Mouse (Mus musculus): Measurements from ENCODE around the gene Fam118b. TPM values are rescaled to one million over a fixed set of nuclear protein-coding genes. Genes with fewer than 3 reads are reported as not detected.

The Fam118b gene
- total and polyA plus RNA-seq, 3 experiments = 23.4 to 30.9 TPM; not detected in 1

- H3K36me3 ChIP-seq (ENCODE audit: control insufficient read depth in 1 of 2, insufficient read depth in 2 of 2, low read length in 2 of 2) = peaks cover 8 to 12% of the 10 kb centered on the region in 2 experiments
- DNase-seq (ENCODE audit: low read depth, low spot score) = peak; percentile 99
- H3K27me3 ChIP-seq (ENCODE audit: control insufficient read depth in 1 of 2, insufficient read depth in 2 of 2, low read length in 2 of 2) = no peaks in the 10 kb centered on the region
- peak within 1 kb of the TSS; percentile 87 to 98 for H3K4me3 ChIP-seq (ENCODE audit: control insufficient read depth in 1 of 2, insufficient read depth in 1 of 2, low read depth in 2 of 2, low read length in 2 of 2)
- no peaks in the 10 kb centered on the region for H3K9me3 ChIP-seq (replicated peaks; ENCODE audit: insufficient read depth, low read length)
- H3K79me2 ChIP-seq (ENCODE audit: control insufficient read depth, insufficient read depth, low read length, poor library complexity) = peaks cover 20% of the 10 kb centered on the region
- H3K4me1 ChIP-seq (ENCODE audit: control insufficient read depth in 1 of 2, insufficient read depth in 2 of 2, low read length in 2 of 2) = peaks cover 0 to 14% of the 10 kb centered on the region in 2 experiments; a peak in 2 of 4 replicates
- H3K9ac ChIP-seq (ENCODE audit: control insufficient read depth, low read depth, low read length, poor library complexity, severe bottlenecking) = peak within 1 kb of the TSS; percentile 99
- peak within 1 kb of the TSS; percentile 90 for H3K27ac ChIP-seq (ENCODE audit: control insufficient read depth, low read depth, low read length)
- TF ChIP-seq ZNF384 (IDR thresholded peaks at IDR 0.05; ENCODE audit: low read depth, low read length) (no peak), USF1 (IDR thresholded peaks at IDR 0.05; ENCODE audit: low read depth, low read length) (no peak), NELFE (IDR thresholded peaks at IDR 0.05; ENCODE audit: low read depth, low read length) (peak; percentile 96), SMC3 (IDR thresholded peaks at IDR 0.05; ENCODE audit: low read depth, low read length) (no peak), ZC3H11A (IDR thresholded peaks at IDR 0.05; ENCODE audit: low read depth, low read length) (no peak), ELF1 (IDR thresholded peaks at IDR 0.05; ENCODE audit: low read depth, low read length) (peak; percentile 89), RCOR1 (IDR thresholded peaks at IDR 0.05; ENCODE audit: low read depth, low read length) (no peak), E2F4 (IDR thresholded peaks at IDR 0.05; ENCODE audit: borderline replicate concordance, low read depth, low read length) (peak; percentile 70; the same call in 1 of the 2 replicates), NRF1 (IDR thresholded peaks at IDR 0.05; ENCODE audit: insufficient read depth, low read depth, low read length, poor library complexity, severe bottlenecking) (no peak), POLR2AphosphoS5 (IDR thresholded peaks at IDR 0.05; ENCODE audit: borderline replicate concordance, low read depth, low read length) (no peak), BHLHE40 (IDR thresholded peaks at IDR 0.05; ENCODE audit: borderline replicate concordance, low read depth, low read length) (no peak), TBP (IDR thresholded peaks at IDR 0.05; ENCODE audit: low read depth, low read length) (peak; percentile 75; the same call in 1 of the 2 replicates), CHD2 (IDR thresholded peaks at IDR 0.05; ENCODE audit: low read length) (peak; percentile 78), MAFK (IDR thresholded peaks at IDR 0.05; ENCODE audit: borderline replicate concordance, low read depth, low read length) (no peak), MAX (IDR thresholded peaks at IDR 0.05; ENCODE audit: low read length) (no peak), MYB (IDR thresholded peaks at IDR 0.05; ENCODE audit: low read depth, low read length) (no peak), GATA1 (IDR thresholded peaks at IDR 0.05; ENCODE audit: low read depth, low read length) (no peak), ETS1 (IDR thresholded peaks at IDR 0.05; ENCODE audit: low read depth, low read length) (0 out of 2 replicates have a peak, but pooled peaks have one; percentile 39), USF2 (IDR thresholded peaks at IDR 0.05; ENCODE audit: borderline replicate concordance in 1 of 2, insufficient read depth in 1 of 2, low read depth in 1 of 2, low read length in 2 of 2) (no peak), GABPA (IDR thresholded peaks at IDR 0.05; ENCODE audit: low read depth, low read length) (no peak), TCF12 (IDR thresholded peaks at IDR 0.05; ENCODE audit: low read depth, low read length) (peak; percentile 44), CHD1 (IDR thresholded peaks at IDR 0.05; ENCODE audit: low read depth, low read length) (no peak), ZMIZ1 (IDR thresholded peaks at IDR 0.05; ENCODE audit: low read depth, low read length) (peak; percentile 73; the same call in 1 of the 2 replicates), MXI1 (IDR thresholded peaks at IDR 0.05; ENCODE audit: low read depth, low read length) (peak; percentile 53; the same call in 1 of the 2 replicates), TAL1 (IDR thresholded peaks at IDR 0.05; ENCODE audit: low read length) (no peak), SIN3A (IDR thresholded peaks at IDR 0.05; ENCODE audit: low read length) (peak; percentile 92; the same call in 1 of the 2 replicates), ZKSCAN1 (IDR thresholded peaks at IDR 0.05; ENCODE audit: low read depth, low read length) (no peak), MAZ (IDR thresholded peaks at IDR 0.05; ENCODE audit: low read depth, low read length) (peak; percentile 99), HCFC1 (IDR thresholded peaks at IDR 0.05; ENCODE audit: low read depth, low read length) (peak; percentile 93), MEF2A (IDR thresholded peaks at IDR 0.05; ENCODE audit: extremely low read depth, insufficient replicate concordance, low read depth, low read length, poor library complexity, severe bottlenecking) (no peak), UBTF (IDR thresholded peaks at IDR 0.05; ENCODE audit: borderline replicate concordance, insufficient read depth, low read depth, low read length) (no peak; the same call in 1 of the 2 replicates), MYC (IDR thresholded peaks at IDR 0.05; ENCODE audit: low read depth, low read length) (peak; percentile 47; the same call in 1 of the 2 replicates), POLR2AphosphoS2 (IDR thresholded peaks at IDR 0.05; ENCODE audit: low read length) (peak; percentile 96), POLR2A (IDR thresholded peaks at IDR 0.05; ENCODE audit: control insufficient read depth in 1 of 2, insufficient read depth in 1 of 2, low read depth in 1 of 2, low read length in 2 of 2, poor library complexity in 1 of 2) (peak; percentile 89 to 98), RAD21 (IDR thresholded peaks at IDR 0.05; ENCODE audit: low read depth, low read length) (no peak)
Measured at GRCm38 (mm10) chr9:35210542-35211474, 56.8 kb downstream of the Fam118b start, which contains the start of gene Foxred1. Gene Foxred1, minus strand, starts transcription at chr9:35211055.
